Mouse (Mus musculus): ENCODE measurements around the gene Commd9. TPM values are rescaled to one million over a fixed set of nuclear protein-coding genes. Genes with fewer than 3 reads are reported as not detected.

Gene Commd9
- total RNA-seq (2023): 15.1 TPM

DNA sequence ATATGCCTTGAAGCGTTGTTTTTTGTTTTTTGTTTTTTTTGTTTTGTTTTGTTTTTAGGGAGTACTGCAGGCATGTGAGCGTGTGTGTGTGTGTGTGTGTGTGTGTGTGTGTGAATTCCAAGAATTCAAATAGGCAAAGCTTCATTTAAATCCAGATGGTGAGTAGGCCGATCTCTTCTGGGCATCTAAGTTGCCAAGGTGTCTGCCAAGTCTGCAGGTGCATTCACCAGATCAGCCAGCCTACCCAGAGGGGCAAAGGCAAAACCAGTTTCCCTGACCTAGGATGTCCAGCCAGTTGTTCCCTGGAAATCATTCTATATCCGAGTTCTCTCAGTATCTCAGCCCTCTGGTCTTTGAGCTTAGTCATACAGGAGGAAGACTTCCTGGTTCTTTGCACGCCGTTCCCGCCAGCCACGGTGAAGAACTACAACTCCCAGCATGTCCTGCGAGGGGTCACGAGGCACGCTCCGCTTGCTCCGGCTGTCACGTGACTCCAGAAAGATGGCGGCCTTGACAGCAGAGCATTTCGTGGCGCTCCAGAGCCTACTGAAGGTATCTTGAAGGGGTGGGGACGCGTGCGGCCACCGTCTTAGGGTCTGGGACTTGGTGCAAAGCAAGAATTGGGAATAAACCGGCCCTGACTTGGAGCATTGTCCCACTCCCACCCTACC lies at the start of gene Commd9:
Gene Commd9, plus strand, starts transcription at position 480 of the 671 bp plus-strand sequence.

DNA sequence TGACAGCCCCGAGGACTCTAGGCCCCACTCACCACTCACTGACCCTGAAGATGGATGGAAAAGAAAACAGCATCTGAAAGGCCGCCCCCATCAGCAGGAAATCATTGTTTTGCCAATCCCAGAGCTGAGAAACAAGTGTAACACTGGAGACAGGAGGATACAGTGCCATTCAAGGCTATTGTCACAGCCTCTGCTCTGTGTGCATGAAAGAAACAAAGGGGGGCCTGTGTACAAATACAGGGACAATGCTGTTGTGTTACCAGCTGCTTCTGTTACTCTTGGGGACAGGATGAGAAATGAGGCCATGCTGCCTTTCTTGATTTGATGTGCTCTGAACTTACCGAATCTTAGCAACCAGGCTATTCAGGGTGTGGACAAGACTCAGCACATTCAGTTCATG lies 3.0 kb upstream of the Commd9 start, which contains the start of gene Prr5l:
Gene Prr5l, minus strand, starts transcription at position 30 of the 400 bp plus-strand sequence.

Other genes with a start within 250 kb of the Commd9 start
- gene Rag1, start 236.7 kb upstream of the Commd9 start, total RNA-seq (2023): not detected
- 3.5 TPM for gene B230118H07Rik, start 236.7 kb upstream of the Commd9 start, total RNA-seq (2023)
- gene Traf6, start 207.8 kb upstream of the Commd9 start, total RNA-seq (2023): 52.5 TPM
- gene Prr5l, start 3.2 kb upstream of the Commd9 start, total RNA-seq (2023): 2.1 TPM

Data from CD4-positive naive resting alpha-beta T cell, adult 57 days (primary cell).